Mouse (Mus musculus) embryonic facial prominence, embryonic 15.5 days (tissue): ENCODE measurements around the gene Ang. TPM values are rescaled to one million over a fixed set of nuclear protein-coding genes. Genes with fewer than 3 reads are reported as not detected.

Source experiments
- ATAC-seq: fragments of 200-750 bp; cut with Nextera tagmentation; 2 replicates; pipeline ENCODE4 v1.8.0; 2017; ENCODE audit warnings: low read depth, moderate TSS enrichment; ENCODE audit not compliant: insufficient number of reproducible peaks, low FRiP score, low TSS enrichment
- H3K27ac ChIP-seq: fragments of 300-500 bp; sonication (generic); replicated peaks from 2 replicates; pipeline ENCODE4 v1.5.1; 2015; ENCODE audit warnings: mild to moderate bottlenecking, inconsistent platforms
- H3K27me3 ChIP-seq: fragments of 300-500 bp; sonication (generic); 2 replicates; pipeline ENCODE4 v1.6.1; 2015; ENCODE audit warnings: inconsistent platforms
- H3K36me3 ChIP-seq: fragments of 300-500 bp; sonication (generic); 2 replicates; pipeline ENCODE4 v1.6.1; 2015; ENCODE audit warnings: mild to moderate bottlenecking, inconsistent platforms
- H3K4me1 ChIP-seq: fragments of 300-500 bp; sonication (generic); 2 replicates; pipeline ENCODE4 v1.6.1; 2015; ENCODE audit warnings: inconsistent platforms
- H3K4me2 ChIP-seq: fragments of 300-500 bp; sonication (generic); replicated peaks from 2 replicates; pipeline ENCODE4 v1.6.1; 2015; ENCODE audit warnings: mild to moderate bottlenecking, inconsistent platforms
- H3K4me3 ChIP-seq: fragments of 300-500 bp; sonication (generic); replicated peaks from 2 replicates; pipeline ENCODE4 v1.5.1; 2015; ENCODE audit warnings: mild to moderate bottlenecking, inconsistent platforms
- H3K9ac ChIP-seq: fragments of 300-500 bp; sonication (generic); 2 replicates; pipeline ENCODE4 v1.6.1; 2015; ENCODE audit warnings: inconsistent platforms
- H3K9me3 ChIP-seq: fragments of 300-500 bp; sonication (generic); replicated peaks from 2 replicates; pipeline ENCODE4 v1.6.1; 2016; ENCODE audit warnings: inconsistent platforms
- WGBS: fragments of 180-500 bp; shearing (Covaris S2); methylation state at CpG from one replicate; pipeline ENCODE4 v1.1.7; 2015; 5-methylcytosine and 5-hydroxymethylcytosine counted together
- polyA plus RNA-seq: library from polyadenylated mRNA; unstranded; fragments of >200 nt; fragmentation: Nextera tagmentation; extraction: Ambion mirVana; gene quantifications from 2 replicates; pipeline ENCODE4 v1.2.1, GENCODE M21; 2015

Ang gene
- polyA plus RNA-seq, 1 experiment from 2014 or later = 11.0 TPM

DNA sequence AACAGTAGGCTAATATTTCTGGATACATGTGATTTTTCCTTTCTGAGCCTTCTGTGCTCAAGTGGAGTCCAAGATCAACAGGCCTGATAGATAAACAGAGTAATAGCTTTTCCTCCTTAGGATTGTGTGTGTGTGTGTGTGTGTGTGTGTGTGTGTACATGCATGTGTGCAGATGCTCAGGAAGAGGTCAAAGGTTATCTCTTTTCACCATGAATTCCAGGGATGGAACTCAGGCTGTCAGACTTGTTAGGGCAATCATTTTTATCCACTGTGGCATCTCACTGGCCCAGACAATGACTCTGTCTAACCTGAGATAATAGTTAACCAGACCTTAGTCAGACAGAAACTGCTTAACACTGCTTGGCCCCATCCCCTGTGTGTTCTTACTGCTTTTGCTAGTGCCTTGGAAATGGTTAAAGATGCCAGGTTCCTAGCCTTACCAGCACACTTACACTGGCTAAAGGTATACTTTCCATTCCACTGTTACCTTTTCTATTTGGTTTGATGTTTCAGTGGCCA lies 15.6 kb downstream of the Ang start:
- Histone ChIP-seq H3K27ac (no peak overlapping the region), H3K4me2 (no peak overlapping the region), H3K27me3 (no peaks in the 10 kb centered on the region), H3K4me1 (no peaks in the 10 kb centered on the region), H3K36me3 (no peaks in the 10 kb centered on the region), H3K4me3 (no peak overlapping the region), H3K9me3 (no peaks in the 10 kb centered on the region), H3K9ac (no peak overlapping the region)
- no peak for ATAC-seq

GRCm38 (mm10) chr14:51111966-51112365 lies 21.0 kb downstream of the Ang start:
- WGBS = 54% methylated on average over 3 of the region's 3 CpGs
- Histone ChIP-seq H3K4me2 (no peak overlapping the region), H3K4me3 (no peak overlapping the region), H3K27ac (no peak overlapping the region), H3K9ac (no peak overlapping the region), H3K9me3 (no peaks in the 10 kb centered on the region), H3K36me3 (no peaks in the 10 kb centered on the region), H3K4me1 (no peaks in the 10 kb centered on the region), H3K27me3 (no peaks in the 10 kb centered on the region)
- ATAC-seq = no peak

GRCm38 (mm10) chr14:51113476-51113875 lies 22.5 kb downstream of the Ang start:
- no peaks in the 10 kb centered on the region for H3K27me3 ChIP-seq
- 28% methylated on average over 9 of the region's 9 CpGs for WGBS
- no peaks in the 10 kb centered on the region for H3K4me1 ChIP-seq
- no peak overlapping the region for H3K4me3 ChIP-seq
- no peaks in the 10 kb centered on the region for H3K9me3 ChIP-seq
- no peak for ATAC-seq
- no peak overlapping the region for H3K9ac ChIP-seq
- H3K36me3 ChIP-seq = no peaks in the 10 kb centered on the region
- H3K4me2 ChIP-seq = no peak overlapping the region
- H3K27ac ChIP-seq = no peak overlapping the region

DNA sequence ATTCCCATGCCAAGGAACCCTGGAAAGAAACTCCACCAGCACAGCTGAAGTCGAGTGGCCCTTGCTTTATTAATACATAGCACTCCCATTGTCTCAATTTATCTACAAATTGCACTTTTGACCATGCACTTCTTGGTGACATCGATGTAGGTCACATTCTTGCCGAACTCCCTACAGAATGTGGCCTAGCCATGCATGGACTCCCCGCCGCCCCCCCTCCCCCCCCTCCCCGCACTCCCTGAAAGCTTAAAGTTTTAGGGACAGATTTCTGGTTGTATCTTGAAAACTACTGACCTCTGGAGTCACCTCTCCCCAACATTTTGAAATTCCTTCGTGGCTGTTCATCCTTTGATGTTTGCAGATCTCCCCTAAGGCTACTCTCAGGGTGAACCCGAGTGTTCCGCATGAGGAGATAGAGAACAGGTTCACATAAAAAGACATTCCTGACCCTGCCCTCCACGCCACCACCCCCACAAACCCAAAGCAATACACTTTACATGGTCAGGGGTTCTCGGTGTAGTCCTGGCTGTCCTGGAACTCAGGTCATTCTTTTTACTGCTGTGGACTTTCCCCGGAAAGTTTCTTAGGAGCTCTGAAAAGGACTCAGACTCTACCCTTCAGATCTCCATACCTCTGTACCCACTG lies 23.1 kb downstream of the Ang start, which contains the start of gene Eddm3b:
Gene Eddm3b, plus strand, starts transcription at position 511 of the 645 bp plus-strand sequence.
- no peaks in the 10 kb centered on the region for H3K4me1 ChIP-seq
- H3K27ac ChIP-seq = no peak within 1 kb of the TSS
- H3K4me2 ChIP-seq = no peak within 1 kb of the TSS
- no peak within 1 kb of the TSS for H3K4me3 ChIP-seq
- no peaks in the 10 kb centered on the region for H3K36me3 ChIP-seq
- H3K9me3 ChIP-seq = no peaks in the 10 kb centered on the region
- no peak for ATAC-seq
- no peaks in the 10 kb centered on the region for H3K27me3 ChIP-seq
- WGBS = 32% methylated on average over 12 of the region's 12 CpGs
- no peak within 1 kb of the TSS for H3K9ac ChIP-seq

GRCm38 (mm10) chr14:51125684-51126083 lies 34.7 kb downstream of the Ang start:
- 0 out of 2 replicates have a peak, but pooled peaks cover 5% of the 10 kb centered on the region for H3K9me3 ChIP-seq
- no peak overlapping the region for H3K27ac ChIP-seq
- H3K27me3 ChIP-seq = no peaks in the 10 kb centered on the region
- ATAC-seq = no peak
- H3K9ac ChIP-seq = no peak overlapping the region
- 89% methylated on average over 6 of the region's 6 CpGs for WGBS
- H3K36me3 ChIP-seq = no peaks in the 10 kb centered on the region
- H3K4me2 ChIP-seq = no peak overlapping the region
- no peaks in the 10 kb centered on the region for H3K4me1 ChIP-seq
- H3K4me3 ChIP-seq = no peak overlapping the region

- H3K4me3 ChIP-seq = no peak overlapping the region
- 0 out of 2 replicates have a peak, but pooled peaks have one; percentile 29 for ATAC-seq
- H3K36me3 ChIP-seq = no peaks in the 10 kb centered on the region
- no peak overlapping the region for H3K9ac ChIP-seq
- 0 out of 2 replicates have a peak, but pooled peaks cover 5% of the 10 kb centered on the region for H3K9me3 ChIP-seq
- 69% methylated on average over 2 of the region's 2 CpGs for WGBS
- no peaks in the 10 kb centered on the region for H3K27me3 ChIP-seq
- H3K4me2 ChIP-seq = no peak overlapping the region
- H3K4me1 ChIP-seq = no peaks in the 10 kb centered on the region
- no peak overlapping the region for H3K27ac ChIP-seq
Measured at GRCm38 (mm10) chr14:51127648-51128258, 36.8 kb downstream of the Ang start.

GRCm38 (mm10) chr14:51128775-51129623 lies 38.0 kb downstream of the Ang start:
- no peaks in the 10 kb centered on the region for H3K4me1 ChIP-seq
- H3K27me3 ChIP-seq = no peaks in the 10 kb centered on the region
- no peak overlapping the region for H3K4me3 ChIP-seq
- H3K27ac ChIP-seq = no peak overlapping the region
- no peak overlapping the region for H3K4me2 ChIP-seq
- no peaks in the 10 kb centered on the region for H3K36me3 ChIP-seq
- ATAC-seq = no peak
- H3K9me3 ChIP-seq = 0 out of 2 replicates have a peak, but pooled peaks cover 5% of the 10 kb centered on the region
- H3K9ac ChIP-seq = no peak overlapping the region
- 78% methylated on average over 9 of the region's 9 CpGs for WGBS

- 58% methylated on average over 4 of the region's 4 CpGs for WGBS
- Histone ChIP-seq H3K27ac (no peak overlapping the region), H3K4me3 (no peak overlapping the region), H3K9me3 (0 out of 2 replicates have a peak, but pooled peaks cover 5% of the 10 kb centered on the region), H3K9ac (no peak overlapping the region), H3K36me3 (no peaks in the 10 kb centered on the region), H3K4me2 (no peak overlapping the region), H3K4me1 (no peaks in the 10 kb centered on the region), H3K27me3 (no peaks in the 10 kb centered on the region)
- no peak for ATAC-seq
Measured at GRCm38 (mm10) chr14:51129624-51129975, 38.6 kb downstream of the Ang start.

- no peaks in the 10 kb centered on the region for H3K27me3 ChIP-seq
Measured at GRCm38 (mm10) chr14:51130315-51130940, 39.5 kb downstream of the Ang start.

DNA sequence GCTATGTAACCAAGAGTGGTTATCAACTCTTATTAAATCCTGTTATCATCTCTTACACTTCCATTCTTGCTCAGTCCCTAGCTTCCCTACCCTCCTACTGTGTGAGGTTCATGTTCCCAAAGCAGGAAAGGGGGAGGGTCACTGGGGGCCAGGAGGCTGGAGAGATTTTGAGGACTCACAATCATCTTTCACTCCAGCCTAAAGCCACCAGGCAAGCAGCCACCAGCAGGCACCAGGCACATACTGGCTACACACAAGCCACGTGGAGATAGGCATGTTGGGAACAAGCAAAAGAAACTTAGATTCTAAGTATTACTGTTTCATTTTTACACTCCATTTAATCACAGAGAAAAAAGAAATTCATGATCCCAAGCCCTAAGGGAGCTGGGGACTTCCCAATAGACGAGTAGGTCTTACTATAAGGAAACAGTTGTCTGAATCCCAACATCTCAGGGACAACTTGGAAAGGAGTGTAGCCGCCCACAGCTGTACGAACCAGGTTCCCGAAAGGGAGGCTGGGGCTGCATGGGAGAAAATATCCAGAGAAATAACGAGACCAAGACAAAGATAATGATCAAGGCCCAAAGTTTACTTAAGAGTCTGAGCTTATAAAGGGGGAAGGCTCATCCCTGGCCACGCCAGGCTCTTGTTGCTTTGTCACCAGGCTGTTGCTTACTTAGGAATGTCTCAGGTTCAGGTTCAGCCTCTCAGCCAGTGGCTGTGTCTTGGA lies 40.3 kb downstream of the Ang start:
- Histone ChIP-seq H3K27me3 (no peaks in the 10 kb centered on the region), H3K9ac (no peak overlapping the region), H3K4me1 (no peaks in the 10 kb centered on the region), H3K9me3 (no peaks in the 10 kb centered on the region), H3K36me3 (no peaks in the 10 kb centered on the region), H3K4me2 (no peak overlapping the region), H3K27ac (no peak overlapping the region), H3K4me3 (no peak overlapping the region)
- ATAC-seq = no peak
- 67% methylated on average over 7 of the region's 7 CpGs for WGBS

More at GRCm38 (mm10) chr14:51130315-51130940, 39.5 kb downstream of the Ang start:
- H3K4me3 ChIP-seq = no peak overlapping the region
- H3K9ac ChIP-seq = no peak overlapping the region
- H3K27ac ChIP-seq = no peak overlapping the region
- no peaks in the 10 kb centered on the region for H3K36me3 ChIP-seq
- H3K4me2 ChIP-seq = no peak overlapping the region
- no peak for ATAC-seq
- 89% methylated on average over 9 of the region's 9 CpGs for WGBS
- 0 out of 2 replicates have a peak, but pooled peaks cover 5% of the 10 kb centered on the region for H3K9me3 ChIP-seq
- no peaks in the 10 kb centered on the region for H3K4me1 ChIP-seq
